Comparison of ENCODE assay signal across 21 mouse cellular contexts in genomic region chr14:12342458-12343131, GRCm38 (mm10). TPM values are rescaled to one million over a fixed set of nuclear protein-coding genes. Genes with fewer than 3 reads are reported as not detected.
DNase-seq lines count a peak whose midpoint lies in the region; ATAC-seq and TF ChIP-seq lines count a peak whose summit lies in the region.
"Had no signal": no experiment of that assay in that cellular context is flagged by ENCODE, and none has a peak within 500 bp of the region (broad histone marks: within the 10 kb centered on the region; RNA-seq: fewer than 3 reads in every experiment).

No protein-coding gene starts in this region.

- peaks cover 99% of the 10 kb centered on the region for H3K27me3 ChIP-seq in heart, embryonic 10.5 days (ENCODE audit: insufficient read depth, poor library complexity, severe bottlenecking)
- H3K27me3 ChIP-seq in neural tube, embryonic 15.5 days (replicated peaks), result peaks cover 89% of the 10 kb centered on the region
- peaks cover 26% of the 10 kb centered on the region for H3K27me3 ChIP-seq in forebrain, postnatal 0 days (ENCODE audit: insufficient read depth, low read length)

- DNase-seq in heart, embryonic 10.5 days (ENCODE audit: low spot score), result peak; percentile 64
- no peak for DNase-seq in heart, postnatal 14 days
- peak; percentile 56 for DNase-seq in neural tube, embryonic 10.5 days (ENCODE audit: extremely low spot score, low spot score)
- peak; percentile 58 for DNase-seq in forebrain, postnatal 0 days
- no peak for DNase-seq in T-cell, adult 2 months (ENCODE audit: low spot score)
- DNase-seq in thymus, postnatal 0 days (ENCODE audit: low spot score), result no peak
- DNase-seq: adrenal gland, adult 8-10 months; cerebellum, postnatal 14 days; heart, adult 18-20 months; heart, postnatal 10 days; lung, postnatal 4 days; thymus, postnatal 4 days had no signal

- peaks cover 32% of the 10 kb centered on the region for H3K4me1 ChIP-seq in heart, embryonic 10.5 days
- H3K4me1 ChIP-seq in neural tube, embryonic 15.5 days, result peaks cover 37% of the 10 kb centered on the region
- 0 out of 2 replicates have a peak, but pooled peaks cover 2% of the 10 kb centered on the region for H3K4me1 ChIP-seq in forebrain, postnatal 0 days (ENCODE audit: insufficient read depth)
- H3K4me1 ChIP-seq: liver, embryonic 15.5 days had no signal

- no peak overlapping the region for H3K4me3 ChIP-seq in heart, embryonic 10.5 days
- no peak overlapping the region for H3K4me3 ChIP-seq in neural tube, embryonic 15.5 days (replicated peaks)
- peak overlapping the region; percentile 42 for H3K4me3 ChIP-seq in forebrain, postnatal 0 days (ENCODE audit: low read depth, low read length)
- H3K4me3 ChIP-seq: limb, embryonic 12.5 days; liver, embryonic 15.5 days; myocyte; stomach, embryonic 15.5 days had no signal

- H3K36me3 ChIP-seq in heart, embryonic 10.5 days, result no peaks in the 10 kb centered on the region
- no peaks in the 10 kb centered on the region for H3K36me3 ChIP-seq in neural tube, embryonic 15.5 days
- H3K36me3 ChIP-seq in forebrain, postnatal 0 days (ENCODE audit: insufficient read depth), result no peaks in the 10 kb centered on the region
- H3K36me3 ChIP-seq: limb, embryonic 12.5 days; liver, embryonic 15.5 days; stomach, embryonic 15.5 days had no signal

- no peaks in the 10 kb centered on the region for H3K9me3 ChIP-seq in heart, embryonic 10.5 days
- no peaks in the 10 kb centered on the region for H3K9me3 ChIP-seq in neural tube, embryonic 15.5 days (replicated peaks)
- no peaks in the 10 kb centered on the region for H3K9me3 ChIP-seq in forebrain, postnatal 0 days (ENCODE audit: low read length)
- H3K9me3 ChIP-seq: limb, embryonic 12.5 days; liver, embryonic 15.5 days; stomach, embryonic 15.5 days had no signal

- ATAC-seq in neural tube, embryonic 15.5 days (ENCODE audit: low FRiP score), result no peak
- no peak for ATAC-seq in forebrain, postnatal 0 days
- ATAC-seq in cerebellum, adult (ENCODE audit: insufficient number of reproducible peaks, low FRiP score, low TSS enrichment), result no peak
- ATAC-seq: Patski had no signal

- H3K4me2 ChIP-seq in neural tube, embryonic 15.5 days, result no peak overlapping the region
- peak overlapping the region; percentile 56 for H3K4me2 ChIP-seq in forebrain, postnatal 0 days (ENCODE audit: low read depth)
- H3K4me2 ChIP-seq: limb, embryonic 12.5 days; liver, embryonic 15.5 days; stomach, embryonic 15.5 days had no signal

- WGBS in heart, embryonic 10.5 days, result 1% methylated on average over 23 of the region's 23 CpGs
- 2% methylated on average over 23 of the region's 23 CpGs for WGBS in neural tube, embryonic 15.5 days
- 11% methylated on average over 23 of the region's 23 CpGs for WGBS in forebrain, postnatal 0 days

- H3K27ac ChIP-seq in heart, embryonic 10.5 days, result no peak overlapping the region
- no peak overlapping the region for H3K27ac ChIP-seq in neural tube, embryonic 15.5 days (replicated peaks)
- peak overlapping the region; percentile 87 for H3K27ac ChIP-seq in forebrain, postnatal 0 days (ENCODE audit: low read depth, low read length)
- H3K27ac ChIP-seq: kidney, postnatal 0 days; limb, embryonic 12.5 days; liver, embryonic 15.5 days; stomach, embryonic 15.5 days had no signal

- H3K9ac ChIP-seq in neural tube, embryonic 15.5 days (replicated peaks), result no peak overlapping the region
- peak overlapping the region; percentile 57 for H3K9ac ChIP-seq in forebrain, postnatal 0 days
- H3K9ac ChIP-seq: limb, embryonic 12.5 days; liver, embryonic 15.5 days; stomach, embryonic 15.5 days had no signal

- no peak for TF ChIP-seq CTCF in forebrain, postnatal 0 days (IDR thresholded peaks at IDR 0.05; ENCODE audit: low read depth)

- intact Hi-C loops in heart, postnatal 14 days (cut with DNase I), result no loop called here

RNA-seq across cellular contexts. Expression of gene Fezf2, which starts 5.4 kb away (rescaled TPM):
- polyA plus RNA-seq in heart, embryonic 10.5 days (2016; fragmentation: Nextera tagmentation; extraction: Ambion mirVana), result not detected in 2 replicates
- under 1 TPM in 1 of 2 experiments, not detected in 1; 0.12 TPM for total RNA-seq in heart, postnatal 14 days (2021)
- polyA plus RNA-seq in neural tube, embryonic 15.5 days (2015; fragmentation: Nextera tagmentation; extraction: Ambion mirVana), result 1.0 TPM in 1 of 2 replicates, not detected in the other
- 26.8 and 27.5 TPM in 2 replicates for total RNA-seq in forebrain, postnatal 0 days (2014; rRNA removed)
- polyA plus RNA-seq in forebrain, postnatal 0 days (2015; fragmentation: Nextera tagmentation; extraction: Ambion mirVana), result 40.7 and 42.2 TPM in 2 replicates
- 5.4 and 6.7 TPM in 2 replicates for polyA plus RNA-seq in thymus, postnatal 0 days (2015; fragmentation: Nextera tagmentation; extraction: Ambion mirVana)
- total RNA-seq: adrenal gland, adult 8-10 months; heart, adult 18-20 months; heart, postnatal 10 days had no signal
- polyA plus RNA-seq: kidney, postnatal 0 days; myocyte; Patski; small intestine, adult 2 months; stomach, embryonic 15.5 days had no signal

RNA-seq across cellular contexts. Expression of gene 3830406C13Rik, which starts 58.6 kb away (rescaled TPM):
- 20.5 and 21.9 TPM in 2 replicates for polyA plus RNA-seq in heart, embryonic 10.5 days (2016; fragmentation: Nextera tagmentation; extraction: Ambion mirVana)
- 10 to 100 TPM; 19.7 to 21.5 TPM for total RNA-seq in heart, postnatal 14 days (2021)
- 36.9 and 37.7 TPM in 2 replicates for polyA plus RNA-seq in neural tube, embryonic 15.5 days (2015; fragmentation: Nextera tagmentation; extraction: Ambion mirVana)
- 27.8 and 40.2 TPM in 2 replicates for total RNA-seq in forebrain, postnatal 0 days (2014; rRNA removed)
- polyA plus RNA-seq in forebrain, postnatal 0 days (2015; fragmentation: Nextera tagmentation; extraction: Ambion mirVana), result 35.2 and 39.0 TPM in 2 replicates
- polyA plus RNA-seq in thymus, postnatal 0 days (2015; fragmentation: Nextera tagmentation; extraction: Ambion mirVana), result 66.1 and 71.4 TPM in 2 replicates

RNA-seq across cellular contexts. Expression of gene Gm49355, which starts 58.8 kb away (rescaled TPM):
- polyA plus RNA-seq in heart, embryonic 10.5 days (2016; fragmentation: Nextera tagmentation; extraction: Ambion mirVana), result 0.14 and 0.20 TPM in 2 replicates
- total RNA-seq in heart, postnatal 14 days (2021), result not detected
- polyA plus RNA-seq in neural tube, embryonic 15.5 days (2015; fragmentation: Nextera tagmentation; extraction: Ambion mirVana), result 0.08 TPM in 1 of 2 replicates, not detected in the other
- total RNA-seq in forebrain, postnatal 0 days (2014; rRNA removed), result 0.15 TPM in 1 of 2 replicates, not detected in the other
- 0.15 and 0.21 TPM in 2 replicates for polyA plus RNA-seq in forebrain, postnatal 0 days (2015; fragmentation: Nextera tagmentation; extraction: Ambion mirVana)
- polyA plus RNA-seq in thymus, postnatal 0 days (2015; fragmentation: Nextera tagmentation; extraction: Ambion mirVana), result 0.20 and 0.26 TPM in 2 replicates

Comparison
In these comparisons a context has a peak if more than half of its experiments do, and no peak if none do; other contexts are left out.
1. DNase-seq: peak in heart, embryonic 10.5 days (single experiment), neural tube, embryonic 10.5 days (single experiment) and forebrain, postnatal 0 days (single experiment); none in heart, postnatal 14 days (0 of 2), T-cell, adult 2 months (single experiment) and thymus, postnatal 0 days (single experiment).